Mouse (Mus musculus) bone marrow, adult 2 months (tissue): ENCODE measurements around the gene Cep97. TPM values are rescaled to one million over a fixed set of nuclear protein-coding genes. Genes with fewer than 3 reads are reported as not detected.

Source experiments
- H3K27ac ChIP-seq: fragments of 200-500 bp; 2 replicates; pipeline ENCODE4 v1.5.1; 2012; ENCODE audit warnings: low read depth, mild to moderate bottlenecking, control low read depth, inconsistent platforms, low read length; ENCODE audit not compliant: control insufficient read depth, poor library complexity, insufficient read depth
- H3K4me1 ChIP-seq: fragments of 200-500 bp; 2 replicates; pipeline ENCODE4 v1.6.1; 2011; ENCODE audit warnings: low read length; ENCODE audit not compliant: control insufficient read depth, insufficient read depth
- H3K4me3 ChIP-seq: fragments of 200-500 bp; replicated peaks from 2 replicates; pipeline ENCODE3; 2011; ENCODE audit warnings: mild to moderate bottlenecking, low read depth, low read length, control low read depth; ENCODE audit not compliant: control insufficient read depth
- CTCF ChIP-seq: fragments of 200-500 bp; IDR thresholded peaks from 2 replicates; pipeline ENCODE4 v1.5.1; 2011; ENCODE audit warnings: low read length, control low read depth; ENCODE audit not compliant: control insufficient read depth, insufficient read depth
- POLR2A ChIP-seq: fragments of 200-500 bp; IDR thresholded peaks from 2 replicates; pipeline ENCODE4 v1.6.1; 2011; ENCODE audit warnings: low read depth, mild to moderate bottlenecking, control low read depth, low read length, borderline replicate concordance; ENCODE audit not compliant: control insufficient read depth
- WGBS: fragments of 180-500 bp; shearing (Covaris S2); methylation state at CpG from one replicate; pipeline ENCODE4 v1.1.7; 2018; 5-methylcytosine and 5-hydroxymethylcytosine counted together
- polyA plus RNA-seq: library from polyadenylated mRNA; stranded (reverse); fragments of >200 nt; gene quantifications from 2 replicates; pipeline ENCODE4 v1.2.4, GENCODE M21; 2011; ENCODE audit warnings: low replicate concordance; ENCODE audit not compliant: missing spikeins, insufficient read depth, insufficient read length

The Cep97 gene
- 6.4 and 6.6 TPM in 2 replicates for polyA plus RNA-seq

DNA sequence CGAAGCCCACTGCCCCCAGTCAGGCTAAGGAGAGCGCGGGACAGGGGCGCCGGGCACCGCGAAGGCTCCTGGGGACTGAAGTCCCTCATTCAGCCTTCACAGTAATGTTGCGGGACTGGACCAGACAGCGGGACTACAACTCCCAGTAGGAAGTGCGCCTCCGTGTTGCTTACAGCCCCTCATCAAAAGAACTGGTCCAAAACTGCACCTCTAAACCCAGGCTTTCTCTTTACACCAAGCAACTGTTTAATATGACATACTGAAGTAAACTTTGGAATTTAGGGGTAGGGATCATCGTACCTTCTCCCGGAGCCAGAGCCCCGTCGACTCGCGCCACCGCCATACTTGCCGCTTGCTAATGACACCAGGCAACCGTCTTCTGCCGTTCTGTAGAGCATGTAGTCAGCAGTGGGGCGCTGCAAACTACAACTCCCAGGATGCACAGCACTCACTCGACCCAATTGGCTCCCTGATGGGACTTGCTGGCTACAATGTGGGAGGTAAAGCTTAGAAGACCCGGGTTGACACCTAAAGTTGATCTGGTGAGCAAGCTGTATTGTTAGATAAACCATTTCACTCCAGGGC lies at the start of gene Cep97:
Gene Cep97, minus strand, starts transcription at position 403 of the 585 bp plus-strand sequence.
- Histone ChIP-seq H3K27ac (peak within 1 kb of the TSS; percentile 57), H3K4me3 (peak within 1 kb of the TSS; percentile 93), H3K4me1 (no peaks in the 10 kb centered on the region)
- TF ChIP-seq CTCF (no peak), POLR2A (peak; percentile 58; the same call in 1 of the 2 replicates)
- WGBS, result under 1% methylated on average over 24 of the region's 24 CpGs

DNA sequence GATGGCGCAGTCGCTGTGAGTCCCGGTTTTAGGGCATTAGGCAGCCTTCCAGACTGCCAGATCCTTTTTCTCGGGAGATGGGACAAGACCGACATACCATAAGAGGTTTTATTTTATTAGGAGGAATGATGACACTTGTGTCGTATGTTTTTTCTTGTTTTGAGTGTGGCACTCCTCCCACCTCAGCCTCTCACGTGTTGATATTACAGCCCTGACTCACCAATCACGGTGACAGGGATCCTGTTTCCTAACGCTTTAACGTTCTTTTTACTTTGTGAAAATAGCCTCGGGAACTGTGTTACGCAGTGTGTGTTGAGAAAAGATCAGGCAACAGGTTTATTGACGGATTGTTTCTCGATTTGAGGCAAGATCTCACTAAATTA lies 40.2 kb upstream of the Cep97 start:
- H3K4me3 ChIP-seq, result peak overlapping the region; percentile 97
- TF ChIP-seq POLR2A (no peak), CTCF (no peak)
- under 1% methylated on average over 14 of the region's 14 CpGs for WGBS
- peak overlapping the region; percentile 97 for H3K27ac ChIP-seq
- no peaks in the 10 kb centered on the region; the same call in 1 of the 2 replicates for H3K4me1 ChIP-seq

DNA sequence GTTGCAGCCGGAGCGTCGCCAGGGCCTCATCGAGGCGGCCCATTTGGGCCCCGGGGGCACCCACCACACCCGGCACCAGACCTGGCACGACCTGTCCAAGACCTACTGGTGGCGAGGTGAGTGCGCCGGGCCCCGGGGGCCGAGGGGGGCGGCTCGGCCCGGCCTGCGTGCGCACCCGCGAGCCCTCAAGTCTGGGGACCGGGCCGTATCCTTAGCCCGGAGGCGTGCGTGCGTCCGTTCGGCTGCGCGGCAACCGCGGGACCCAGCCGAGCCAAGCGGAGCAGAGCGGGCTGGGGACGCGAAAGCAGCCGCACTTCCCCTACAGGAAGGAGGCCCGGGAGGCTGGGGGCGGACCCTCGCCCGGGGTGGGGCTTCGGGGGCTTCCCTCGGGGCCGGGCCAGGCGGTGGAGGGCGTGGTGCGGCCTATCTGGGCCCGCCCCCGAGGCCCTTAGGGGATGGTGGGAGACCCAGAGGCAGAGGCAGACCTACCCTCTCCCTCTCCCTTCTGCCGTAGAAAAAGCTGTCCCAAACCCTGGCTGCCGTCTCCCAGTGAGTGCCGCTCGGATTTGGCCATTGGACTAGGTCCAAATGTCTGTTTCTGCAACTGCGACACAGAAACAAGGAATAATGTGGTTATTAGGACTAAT lies 39.7 kb upstream of the Cep97 start:
- under 1% methylated on average over 55 of the region's 55 CpGs for WGBS
- Histone ChIP-seq H3K4me1 (no peaks in the 10 kb centered on the region; the same call in 1 of the 2 replicates), H3K4me3 (peak overlapping the region; percentile 97), H3K27ac (peak overlapping the region; percentile 97)
- TF ChIP-seq POLR2A, result 0 out of 2 replicates have a peak, but pooled peaks have one; percentile 57
- TF ChIP-seq CTCF, result no peak

DNA sequence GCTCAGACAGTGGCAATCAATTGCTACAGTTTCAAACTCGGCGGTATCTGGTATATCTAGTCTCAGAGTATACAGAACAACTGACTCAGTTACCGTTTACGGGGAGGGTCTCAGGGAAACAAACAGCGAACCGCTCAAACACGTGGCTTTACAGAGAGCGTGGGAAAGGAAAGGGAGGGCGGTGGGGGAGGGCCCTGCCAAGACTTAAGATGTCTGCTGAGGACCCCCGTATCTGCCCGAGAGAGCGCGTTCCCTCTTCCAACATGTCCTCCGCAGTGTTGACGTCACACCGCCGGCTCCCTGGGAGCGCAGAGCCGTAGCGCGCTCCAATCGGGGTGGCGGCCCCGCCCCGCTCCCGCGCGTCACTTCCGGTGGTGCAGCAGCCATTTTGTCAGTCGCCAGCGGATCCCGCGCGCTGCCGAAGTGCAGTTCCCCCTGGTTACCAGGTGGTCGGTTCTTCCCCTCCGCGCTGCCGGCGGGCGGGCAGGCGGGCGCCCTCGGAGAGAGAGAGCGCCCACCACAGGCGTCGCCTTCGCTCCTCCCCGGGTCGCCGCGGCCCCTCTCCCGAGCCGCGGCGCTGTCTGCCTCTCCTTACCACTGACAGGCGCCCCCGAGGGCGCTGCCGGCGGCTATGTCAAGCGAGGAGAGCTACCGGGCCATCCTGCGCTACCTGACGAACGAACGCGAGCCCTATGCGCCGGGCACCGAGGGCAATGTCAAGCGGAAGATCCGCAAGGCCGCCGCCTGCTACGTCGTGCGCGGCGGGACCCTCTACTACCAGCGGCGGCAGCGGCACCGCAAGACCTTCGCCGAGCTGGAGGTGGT lies 39.0 kb upstream of the Cep97 start, which contains the start of gene Zbtb11:
Gene Zbtb11, plus strand, starts transcription at position 453 of the 825 bp plus-strand sequence.
- TF ChIP-seq CTCF (no peak), POLR2A (peak; percentile 68; the same call in 1 of the 2 replicates)
- no peaks in the 10 kb centered on the region; the same call in 1 of the 2 replicates for H3K4me1 ChIP-seq
- peak within 1 kb of the TSS; percentile 97 for H3K4me3 ChIP-seq
- WGBS, result under 1% methylated on average over 82 of the region's 86 CpGs
- peak within 1 kb of the TSS; percentile 97 for H3K27ac ChIP-seq

DNA sequence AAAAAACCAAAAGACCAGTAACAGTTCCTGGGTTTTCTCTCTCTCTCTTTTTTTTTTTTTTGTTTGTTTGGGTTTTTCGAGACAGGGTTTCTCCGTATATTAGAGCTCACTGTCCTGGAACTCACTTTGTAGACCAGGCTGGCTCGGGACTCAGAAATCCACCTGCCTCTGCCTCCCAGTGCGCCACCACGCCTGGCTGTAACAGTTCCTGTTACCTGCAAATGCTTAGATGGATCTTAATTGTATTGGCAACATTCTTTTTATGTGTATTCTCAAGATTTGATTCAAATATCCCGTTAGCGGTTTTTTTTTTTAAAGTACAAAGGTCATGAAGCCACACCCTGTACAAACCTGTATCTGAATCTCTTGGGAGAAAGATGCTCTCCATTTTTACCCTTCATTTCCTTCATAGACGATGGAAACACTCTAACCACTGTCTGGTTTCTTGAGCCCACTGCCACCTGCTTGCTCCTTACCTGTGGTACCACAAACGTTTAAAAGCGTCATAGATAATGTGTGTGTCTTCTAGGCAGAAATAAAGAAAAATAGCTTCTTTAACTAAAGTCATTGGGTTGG lies 38.1 kb upstream of the Cep97 start:
- no peak for TF ChIP-seq CTCF
- no peak for TF ChIP-seq POLR2A
- Histone ChIP-seq H3K4me3 (no peak overlapping the region), H3K4me1 (no peaks in the 10 kb centered on the region; the same call in 1 of the 2 replicates), H3K27ac (no peak overlapping the region)
- WGBS, result 59% methylated on average over 10 of the region's 10 CpGs

DNA sequence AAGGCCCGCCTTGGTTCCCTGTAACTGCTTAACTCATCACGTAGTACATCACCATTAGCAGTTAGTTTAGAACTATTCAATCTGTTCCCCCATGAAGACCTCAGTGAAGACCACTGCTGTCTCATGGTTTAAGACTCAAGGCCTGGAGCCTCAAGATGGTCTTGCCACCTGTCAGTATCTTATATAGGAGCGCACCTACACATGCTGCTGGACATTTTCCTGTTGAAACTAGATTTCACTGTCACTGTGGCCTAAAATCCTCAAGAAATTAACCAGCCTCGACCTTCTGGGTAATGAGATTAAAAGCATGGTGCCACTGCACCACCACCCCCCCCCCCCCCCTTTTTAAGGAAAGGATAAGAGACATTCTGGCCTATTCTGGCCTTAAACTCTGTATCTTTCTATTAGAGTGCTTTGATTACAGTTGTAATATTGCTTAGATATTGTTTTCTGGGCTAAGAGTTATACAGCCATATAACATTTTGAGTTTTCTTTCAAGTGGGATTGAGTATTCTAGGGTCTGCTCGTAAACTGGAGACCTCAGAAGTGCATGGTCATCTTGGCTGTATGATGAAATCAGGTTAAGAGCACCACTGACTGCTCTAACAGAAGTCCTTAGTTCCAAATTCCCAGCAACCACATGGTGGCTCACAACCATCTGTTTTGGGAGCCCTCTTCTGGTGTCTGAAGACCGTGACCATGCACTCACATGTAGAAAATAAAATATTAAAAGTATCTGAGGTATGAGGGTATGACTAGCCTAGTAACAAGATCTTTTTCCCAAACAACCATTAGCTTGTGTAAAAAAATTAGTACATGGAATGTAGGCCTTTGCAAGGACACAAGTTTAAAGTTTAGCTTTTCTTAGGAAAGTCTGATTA lies 37.3 kb upstream of the Cep97 start:
- Histone ChIP-seq H3K4me3 (no peak overlapping the region), H3K4me1 (no peaks in the 10 kb centered on the region; the same call in 1 of the 2 replicates), H3K27ac (no peak overlapping the region)
- no peak for TF ChIP-seq POLR2A
- no peak for TF ChIP-seq CTCF
- 62% methylated on average over 6 of the region's 6 CpGs for WGBS

DNA sequence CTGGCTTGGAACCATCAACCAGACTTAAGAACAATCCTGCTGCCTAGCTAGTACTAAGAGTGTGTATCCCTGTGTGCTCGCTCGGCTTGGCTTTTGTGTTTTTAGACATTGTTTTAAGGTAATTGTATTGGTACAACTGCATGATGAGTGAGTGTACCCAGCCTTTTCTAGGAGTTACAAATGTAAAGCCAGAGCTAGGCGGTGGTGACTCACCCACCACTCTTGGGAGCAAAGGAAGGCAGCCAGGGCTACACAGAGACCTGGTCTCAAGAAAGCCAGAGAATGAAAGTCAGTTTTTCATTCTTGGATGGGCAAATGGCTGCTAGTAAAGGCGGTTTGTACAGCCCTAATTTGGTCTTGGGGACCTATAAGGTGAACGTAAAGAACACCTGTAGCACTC lies 35.8 kb upstream of the Cep97 start:
- H3K4me3 ChIP-seq, result no peak overlapping the region
- H3K27ac ChIP-seq, result no peak overlapping the region
- WGBS, result 88% methylated on average over 5 of the region's 5 CpGs
- no peaks in the 10 kb centered on the region; the same call in 1 of the 2 replicates for H3K4me1 ChIP-seq
- TF ChIP-seq POLR2A (no peak), CTCF (no peak)
